8 mouse cellular contexts compared by ENCODE assay signal in the genomic region with DNA sequence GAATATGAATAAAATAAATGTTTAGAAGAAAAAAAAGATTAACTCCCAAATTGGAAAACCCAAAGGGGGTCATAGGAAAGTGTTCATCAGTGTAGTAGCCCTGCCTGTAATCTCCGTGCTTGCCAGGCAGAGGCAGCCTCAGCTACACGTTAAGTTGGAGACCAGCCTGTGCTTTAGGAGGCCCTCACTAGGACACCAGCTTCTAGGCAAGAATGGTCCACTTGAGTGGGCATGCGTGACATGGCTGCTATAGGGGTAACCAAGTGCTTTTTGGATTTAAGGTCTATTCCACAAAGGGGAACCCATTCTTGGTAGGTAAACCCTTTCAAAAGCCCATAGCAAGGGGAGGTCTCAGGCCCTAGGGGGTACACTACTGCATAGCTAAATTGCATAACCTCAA. TPM values are rescaled to one million over a fixed set of nuclear protein-coding genes. Genes with fewer than 3 reads are reported as not detected.
DNase-seq lines count a peak whose midpoint lies in the region; ATAC-seq and TF ChIP-seq lines count a peak whose summit lies in the region.

No protein-coding gene starts in this region.

- peaks cover 10% of the 10 kb centered on the region for H3K4me1 ChIP-seq in kidney, embryonic 15.5 days

- H3K79me2 ChIP-seq in myocyte (ENCODE audit: control insufficient read depth, insufficient read depth) = peaks cover 54% of the 10 kb centered on the region

- H3K36me3 ChIP-seq in kidney, embryonic 15.5 days = peaks cover 36% of the 10 kb centered on the region
- no peaks in the 10 kb centered on the region for H3K36me3 ChIP-seq in myocyte (ENCODE audit: control insufficient read depth, insufficient read depth)

- DNase-seq in kidney, postnatal 25 days = no peak
- peak; percentile 36 for DNase-seq in c-Kit-negative CD71-positive TER-119-positive erythroid progenitor cells, embryonic 14.5 days (ENCODE audit: low read depth, low spot score)
- DNase-seq in induced T-regulatory cell, adult 2 months (ENCODE audit: low read depth) = peak; percentile 25
- DNase-seq in left cerebral cortex, postnatal 14 days (ENCODE audit: low spot score in 2 of 2) = no peak
- no peak for DNase-seq in ovary, postnatal 10 days (ENCODE audit: low spot score)
- no peak for DNase-seq in kidney, postnatal 4 days

- H3ac ChIP-seq in myocyte (ENCODE audit: control insufficient read depth, insufficient read length) = no peak overlapping the region

- H3K4me3 ChIP-seq in kidney, embryonic 15.5 days (replicated peaks) = peak overlapping the region; percentile 80
- H3K4me3 ChIP-seq in myocyte = peak overlapping the region; percentile 82

- no peak for TF ChIP-seq POLR2A in myocyte (IDR thresholded peaks at IDR 0.05; ENCODE audit: insufficient read length, low read depth)

- intact Hi-C loops in left cerebral cortex, postnatal 14 days (cut with DNase I) = loop anchor here (5.0 kb wide), 1 partner anchor 122 kb away; no protein-coding TSS in a partner anchor

- peak overlapping the region; percentile 70 for H3K4me2 ChIP-seq in kidney, embryonic 15.5 days
- peak overlapping the region; percentile 85 for H3K4me2 ChIP-seq in myocyte (ENCODE audit: low read depth)

- 14% methylated on average over 3 of the region's 3 CpGs for WGBS in kidney, embryonic 15.5 days

- no peaks in the 10 kb centered on the region for H3K27me3 ChIP-seq in kidney, embryonic 15.5 days
- H3K27me3 ChIP-seq in myocyte (ENCODE audit: control insufficient read depth, insufficient read depth, insufficient read length) = no peaks in the 10 kb centered on the region

- no peak overlapping the region for H3K27ac ChIP-seq in kidney, embryonic 15.5 days

- peak overlapping the region; percentile 84; the same call in 1 of the 2 replicates for H3K9ac ChIP-seq in kidney, embryonic 15.5 days

- H3K9me3 ChIP-seq in kidney, embryonic 15.5 days (replicated peaks) = no peaks in the 10 kb centered on the region

- no peak for ATAC-seq in kidney, embryonic 15.5 days (replicated peaks; ENCODE audit: low FRiP score)

TF ChIP-seq in myocyte, 11 proteins besides CTCF, POLR2A, EP300 and RAD21:
- TF ChIP-seq TCF12 (IDR thresholded peaks at IDR 0.05; ENCODE audit: insufficient read depth, poor library complexity, severe bottlenecking) (no peak), SRF (IDR thresholded peaks at IDR 0.05; ENCODE audit: control insufficient read depth, insufficient read length, low read depth) (no peak), USF1 (IDR thresholded peaks at IDR 0.05; ENCODE audit: low read depth) (no peak), MAX (IDR thresholded peaks at IDR 0.05; ENCODE audit: low read depth) (no peak), MYOG (IDR thresholded peaks at IDR 0.05; ENCODE audit: control insufficient read depth in 1 of 3, insufficient read depth in 1 of 3, insufficient read length in 2 of 3, low read depth in 2 of 3) (no peak), MYOD1 (IDR thresholded peaks at IDR 0.05; ENCODE audit: control insufficient read depth in 1 of 3, insufficient read length in 2 of 3, low read depth in 2 of 3) (no peak), REST (IDR thresholded peaks at IDR 0.05; ENCODE audit: insufficient read depth, insufficient read length) (no peak), CEBPB (IDR thresholded peaks at IDR 0.05; ENCODE audit: insufficient read depth, poor library complexity, severe bottlenecking) (no peak), E2F4 (IDR thresholded peaks at IDR 0.05; ENCODE audit: insufficient read depth) (no peak), TCF3 (IDR thresholded peaks at IDR 0.05; ENCODE audit: insufficient read length, low read depth) (no peak), POLR2AphosphoS2 (IDR thresholded peaks at IDR 0.05; ENCODE audit: insufficient read length, low read depth) (no peak)

RNA-seq across cellular contexts. Expression of a gene that starts 1.2 kb away (rescaled TPM):
- 32.7 and 33.9 TPM in 2 replicates for polyA plus RNA-seq in kidney, embryonic 15.5 days (2015; fragmentation: Nextera tagmentation; extraction: Ambion mirVana)
- 2.1 TPM for polyA plus RNA-seq in myocyte (2012; fragmentation: generic; extraction: Trizol)
- 1 to 10 TPM; 4.9 to 7.4 TPM for total RNA-seq in left cerebral cortex, postnatal 14 days (2021)

RNA-seq across cellular contexts. Expression of a gene that starts 1.3 kb away (rescaled TPM):
- polyA plus RNA-seq in kidney, embryonic 15.5 days (2015; fragmentation: Nextera tagmentation; extraction: Ambion mirVana) = 3.7 and 3.8 TPM in 2 replicates
- polyA plus RNA-seq in myocyte (2012; fragmentation: generic; extraction: Trizol) = 2.5 TPM
- 10 to 100 TPM; 10.1 to 10.5 TPM for total RNA-seq in left cerebral cortex, postnatal 14 days (2021)

RNA-seq across cellular contexts. Expression of a gene that starts 22.6 kb away (rescaled TPM):
- 77.1 and 78.1 TPM in 2 replicates for polyA plus RNA-seq in kidney, embryonic 15.5 days (2015; fragmentation: Nextera tagmentation; extraction: Ambion mirVana)
- polyA plus RNA-seq in myocyte (2012; fragmentation: generic; extraction: Trizol) = 22.9 TPM
- 10 to 100 TPM; 62.3 to 72.8 TPM for total RNA-seq in left cerebral cortex, postnatal 14 days (2021)

Comparison
In these comparisons a context has a peak if more than half of its experiments do, and no peak if none do; other contexts are left out.
1. DNase-seq: peak in c-Kit-negative CD71-positive TER-119-positive erythroid progenitor cells, embryonic 14.5 days (single experiment) and induced T-regulatory cell, adult 2 months (single experiment); none in kidney, postnatal 25 days (0 of 2), left cerebral cortex, postnatal 14 days (0 of 2), ovary, postnatal 10 days (single experiment) and kidney, postnatal 4 days (0 of 2).
2. RNA of a gene that starts 1.2 kb away (polyA plus RNA-seq): 32.7 to 33.9 TPM in kidney, embryonic 15.5 days; 2.1 TPM in myocyte (single experiment); every median in the first group is over 10 times any median in the second.